Mouse (Mus musculus) stomach, postnatal 0 days (tissue): ENCODE data around the gene Ehbp1l1.

ENCODE experiments used
- CTCF ChIP-seq: IDR thresholded peaks from 2 replicates; pipeline ENCODE4 v1.5.1; 2016; ENCODE audit warnings: antibody characterized with exemption, low read depth, mild to moderate bottlenecking, moderate library complexity
- EP300 ChIP-seq: optimal IDR thresholded peaks from 2 replicates; pipeline ENCODE3; 2016; ENCODE audit warnings: antibody characterized with exemption

DNA sequence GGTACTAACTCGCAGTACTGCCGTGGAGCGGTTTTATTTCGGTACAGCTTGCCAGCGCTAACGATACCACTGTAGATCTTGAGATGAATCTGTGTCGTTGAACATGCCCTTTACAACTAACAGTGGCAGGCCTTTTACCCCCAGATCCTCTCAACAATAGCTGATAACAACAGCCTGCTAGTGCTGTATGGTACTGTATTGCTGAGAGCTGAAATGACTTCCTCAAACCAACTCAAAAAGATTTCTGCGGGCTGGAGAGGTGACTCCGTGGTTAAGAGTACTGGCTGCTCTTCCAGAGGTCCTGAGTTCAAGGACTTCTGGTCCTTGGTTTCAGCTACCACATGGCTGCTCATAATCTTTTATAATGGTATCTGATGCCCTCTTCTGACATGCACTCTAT lies 8.2 kb upstream of the Ehbp1l1 start:
- TF ChIP-seq EP300 = no peak
- no peak for TF ChIP-seq CTCF
